Mouse (Mus musculus): ENCODE results near the gene 3425401B19Rik. TPM values are rescaled to one million over a fixed set of nuclear protein-coding genes. Genes with fewer than 3 reads are reported as not detected.

3425401B19Rik gene
- polyA plus RNA-seq, 1 experiment from 2014 or later: 0.65 TPM

- no peak overlapping the region for H3K4me3 ChIP-seq (replicated peaks; ENCODE audit: low read length)
- H3K4me2 ChIP-seq (ENCODE audit: low read depth, low read length): no peak overlapping the region
- H3K9ac ChIP-seq (ENCODE audit: low read length): no peak overlapping the region
- no peaks in the 10 kb centered on the region for H3K27me3 ChIP-seq (ENCODE audit: control insufficient read depth, insufficient read depth, low read length)
- WGBS: 42% methylated on average over 10 of the region's 10 CpGs
- H3K27ac ChIP-seq (ENCODE audit: low read length): no peak overlapping the region
- H3K4me1 ChIP-seq (ENCODE audit: control insufficient read depth, insufficient read depth, low read length): no peaks in the 10 kb centered on the region
- H3K36me3 ChIP-seq (ENCODE audit: control insufficient read depth, insufficient read depth, low read length): no peaks in the 10 kb centered on the region
- no peaks in the 10 kb centered on the region for H3K9me3 ChIP-seq (replicated peaks; ENCODE audit: control insufficient read depth, low read length)
- no peak for ATAC-seq (ENCODE audit: insufficient read depth, low FRiP score)
Observed at GRCm38 (mm10) chr14:32628584-32628983, 56.5 kb downstream of the 3425401B19Rik start.

DNA sequence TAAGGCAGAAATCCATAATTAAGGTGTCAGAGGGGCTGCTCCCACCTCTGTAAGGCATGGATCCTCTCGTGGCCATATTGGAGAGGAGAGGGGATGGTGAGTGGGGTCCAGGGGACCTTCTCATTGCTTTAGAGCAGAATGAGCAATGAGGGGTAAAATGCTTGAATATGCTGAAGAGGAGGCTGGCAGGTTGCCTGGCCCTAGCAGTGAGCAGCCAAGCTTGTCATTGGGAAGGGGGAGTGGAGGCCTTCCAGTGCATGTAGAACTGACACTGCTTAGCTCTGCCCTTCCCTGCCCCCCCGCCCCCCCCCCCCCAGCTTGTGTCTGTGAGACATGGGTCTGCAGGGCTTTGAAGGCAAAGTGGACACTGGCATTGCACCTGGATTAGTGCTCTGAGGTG is 57.8 kb downstream of the 3425401B19Rik start:
- Histone ChIP-seq H3K27ac (ENCODE audit: low read length) (no peak overlapping the region), H3K4me1 (ENCODE audit: control insufficient read depth, insufficient read depth, low read length) (no peaks in the 10 kb centered on the region), H3K4me3 (replicated peaks; ENCODE audit: low read length) (no peak overlapping the region), H3K9ac (ENCODE audit: low read length) (no peak overlapping the region), H3K36me3 (ENCODE audit: control insufficient read depth, insufficient read depth, low read length) (no peaks in the 10 kb centered on the region), H3K4me2 (ENCODE audit: low read depth, low read length) (no peak overlapping the region), H3K9me3 (replicated peaks; ENCODE audit: control insufficient read depth, low read length) (no peaks in the 10 kb centered on the region), H3K27me3 (ENCODE audit: control insufficient read depth, insufficient read depth, low read length) (no peaks in the 10 kb centered on the region)
- WGBS: 45% methylated on average over 2 of the region's 2 CpGs
- ATAC-seq (ENCODE audit: insufficient read depth, low FRiP score): no peak

GRCm38 (mm10) chr14:32624811-32625210 is 60.3 kb downstream of the 3425401B19Rik start:
- 89% methylated on average over 7 of the region's 7 CpGs for WGBS
- H3K27ac ChIP-seq (ENCODE audit: low read length): no peak overlapping the region
- ATAC-seq (ENCODE audit: insufficient read depth, low FRiP score): no peak

DNA sequence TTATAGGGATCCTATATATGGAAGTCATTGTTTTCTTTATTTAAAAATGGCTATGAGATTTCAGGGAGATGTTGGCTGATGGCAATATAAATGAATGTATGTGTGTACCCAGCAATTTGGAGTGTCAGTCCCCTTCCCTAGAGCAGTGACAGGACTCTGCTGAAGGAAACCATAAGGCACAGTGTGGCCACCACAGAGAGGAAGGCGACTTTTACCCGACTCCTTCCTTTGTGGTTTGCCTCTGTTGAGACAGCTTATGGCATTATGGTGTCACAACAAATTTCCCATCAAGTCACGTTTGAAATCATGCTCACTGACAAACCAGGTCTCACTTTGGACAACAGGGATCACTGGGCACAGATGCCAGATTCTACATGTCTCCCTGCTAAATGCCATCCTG is 60.8 kb downstream of the 3425401B19Rik start:
- H3K4me3 ChIP-seq (replicated peaks; ENCODE audit: low read length): no peak overlapping the region
- no peaks in the 10 kb centered on the region for H3K9me3 ChIP-seq (replicated peaks; ENCODE audit: control insufficient read depth, low read length)
- no peaks in the 10 kb centered on the region for H3K27me3 ChIP-seq (ENCODE audit: control insufficient read depth, insufficient read depth, low read length)
- H3K4me2 ChIP-seq (ENCODE audit: low read depth, low read length): no peak overlapping the region
- H3K27ac ChIP-seq (ENCODE audit: low read length): no peak overlapping the region
- H3K36me3 ChIP-seq (ENCODE audit: control insufficient read depth, insufficient read depth, low read length): no peaks in the 10 kb centered on the region
- no peak for ATAC-seq (ENCODE audit: insufficient read depth, low FRiP score)
- H3K9ac ChIP-seq (ENCODE audit: low read length): no peak overlapping the region
- H3K4me1 ChIP-seq (ENCODE audit: control insufficient read depth, insufficient read depth, low read length): no peaks in the 10 kb centered on the region
- 80% methylated on average over 3 of the region's 3 CpGs for WGBS

More at GRCm38 (mm10) chr14:32624811-32625210, 60.3 kb downstream of the 3425401B19Rik start:
- Histone ChIP-seq H3K9me3 (replicated peaks; ENCODE audit: control insufficient read depth, low read length) (no peaks in the 10 kb centered on the region), H3K4me3 (replicated peaks; ENCODE audit: low read length) (no peak overlapping the region), H3K27me3 (ENCODE audit: control insufficient read depth, insufficient read depth, low read length) (no peaks in the 10 kb centered on the region), H3K4me1 (ENCODE audit: control insufficient read depth, insufficient read depth, low read length) (no peaks in the 10 kb centered on the region), H3K9ac (ENCODE audit: low read length) (no peak overlapping the region), H3K36me3 (ENCODE audit: control insufficient read depth, insufficient read depth, low read length) (no peaks in the 10 kb centered on the region), H3K4me2 (ENCODE audit: low read depth, low read length) (no peak overlapping the region)

DNA sequence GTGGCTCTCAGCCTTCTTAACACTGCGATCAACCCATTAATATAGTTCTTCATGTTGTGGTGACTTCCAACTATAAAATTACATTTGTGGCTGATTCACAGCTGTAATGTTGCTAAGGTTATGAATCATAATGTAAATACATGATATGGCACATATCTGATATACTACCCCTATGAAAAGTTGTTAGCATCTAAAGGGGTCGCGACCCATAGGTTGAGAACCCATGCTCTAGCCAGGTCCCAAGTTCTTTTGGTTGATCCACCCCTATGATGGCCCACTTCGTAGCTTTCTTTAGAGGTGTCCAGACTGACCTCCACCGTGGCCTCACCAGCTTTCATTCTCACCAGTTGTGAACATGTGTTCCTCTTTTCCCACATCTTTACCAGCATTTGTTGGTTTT is 67.8 kb downstream of the 3425401B19Rik start:
- ATAC-seq (ENCODE audit: insufficient read depth, low FRiP score): no peak
- no peaks in the 10 kb centered on the region for H3K36me3 ChIP-seq (ENCODE audit: control insufficient read depth, insufficient read depth, low read length)
- H3K4me1 ChIP-seq (ENCODE audit: control insufficient read depth, insufficient read depth, low read length): no peaks in the 10 kb centered on the region
- H3K27me3 ChIP-seq (ENCODE audit: control insufficient read depth, insufficient read depth, low read length): no peaks in the 10 kb centered on the region
- H3K9me3 ChIP-seq (replicated peaks; ENCODE audit: control insufficient read depth, low read length): no peaks in the 10 kb centered on the region
- H3K27ac ChIP-seq (ENCODE audit: low read length): no peak overlapping the region
- 83% methylated on average over 5 of the region's 5 CpGs for WGBS
- H3K9ac ChIP-seq (ENCODE audit: low read length): no peak overlapping the region
- H3K4me2 ChIP-seq (ENCODE audit: low read depth, low read length): no peak overlapping the region
- H3K4me3 ChIP-seq (replicated peaks; ENCODE audit: low read length): no peak overlapping the region

GRCm38 (mm10) chr14:32609392-32609791 is 75.7 kb downstream of the 3425401B19Rik start:
- Histone ChIP-seq H3K4me1 (ENCODE audit: control insufficient read depth, insufficient read depth, low read length) (no peaks in the 10 kb centered on the region), H3K4me3 (replicated peaks; ENCODE audit: low read length) (no peak overlapping the region), H3K27me3 (ENCODE audit: control insufficient read depth, insufficient read depth, low read length) (no peaks in the 10 kb centered on the region), H3K9me3 (replicated peaks; ENCODE audit: control insufficient read depth, low read length) (no peaks in the 10 kb centered on the region), H3K4me2 (ENCODE audit: low read depth, low read length) (no peak overlapping the region), H3K9ac (ENCODE audit: low read length) (no peak overlapping the region), H3K36me3 (ENCODE audit: control insufficient read depth, insufficient read depth, low read length) (no peaks in the 10 kb centered on the region), H3K27ac (ENCODE audit: low read length) (no peak overlapping the region)
- WGBS: 14% methylated on average over 3 of the region's 3 CpGs
- no peak for ATAC-seq (ENCODE audit: insufficient read depth, low FRiP score)

Other genes with a start within 250 kb of the 3425401B19Rik start
- gene Slc18a3, start 220.4 kb downstream of the 3425401B19Rik start, polyA plus RNA-seq (2015; fragmentation: Nextera tagmentation; extraction: Ambion mirVana): 4.5 and 4.8 TPM in 2 replicates
- 0.76 and 0.95 TPM in 2 replicates for gene Chat, start 219.3 kb downstream of the 3425401B19Rik start, polyA plus RNA-seq (2015; fragmentation: Nextera tagmentation; extraction: Ambion mirVana)
- 14.7 and 18.7 TPM in 2 replicates for gene Ercc6, start 171.8 kb downstream of the 3425401B19Rik start, polyA plus RNA-seq (2015; fragmentation: Nextera tagmentation; extraction: Ambion mirVana)
- gene Prrxl1, start 85.9 kb downstream of the 3425401B19Rik start, polyA plus RNA-seq (2015; fragmentation: Nextera tagmentation; extraction: Ambion mirVana): 0.46 and 0.70 TPM in 2 replicates
- gene Tmem273, start 100.7 kb upstream of the 3425401B19Rik start, polyA plus RNA-seq (2015; fragmentation: Nextera tagmentation; extraction: Ambion mirVana): 1.5 and 1.6 TPM in 2 replicates
- 0.05 TPM in 1 of 2 replicates, not detected in the other for gene Fam170b, start 148.7 kb upstream of the 3425401B19Rik start, polyA plus RNA-seq (2015; fragmentation: Nextera tagmentation; extraction: Ambion mirVana)
- gene Vstm4, start 171.5 kb upstream of the 3425401B19Rik start, polyA plus RNA-seq (2015; fragmentation: Nextera tagmentation; extraction: Ambion mirVana): 38.5 and 38.6 TPM in 2 replicates

All from stomach, embryonic 16.5 days (tissue).